Mouse (Mus musculus) fat pad, adult 2 months (tissue): ENCODE measurements around the gene Cnep1r1.

Source experiments
- DNase-seq: peaks from one replicate; pipeline ENCODE4 v3.0.0-alpha.2; 2011; ENCODE audit warnings: low read depth, low spot score; ENCODE audit errors: extremely low read depth

Cnep1r1 gene

DNA sequence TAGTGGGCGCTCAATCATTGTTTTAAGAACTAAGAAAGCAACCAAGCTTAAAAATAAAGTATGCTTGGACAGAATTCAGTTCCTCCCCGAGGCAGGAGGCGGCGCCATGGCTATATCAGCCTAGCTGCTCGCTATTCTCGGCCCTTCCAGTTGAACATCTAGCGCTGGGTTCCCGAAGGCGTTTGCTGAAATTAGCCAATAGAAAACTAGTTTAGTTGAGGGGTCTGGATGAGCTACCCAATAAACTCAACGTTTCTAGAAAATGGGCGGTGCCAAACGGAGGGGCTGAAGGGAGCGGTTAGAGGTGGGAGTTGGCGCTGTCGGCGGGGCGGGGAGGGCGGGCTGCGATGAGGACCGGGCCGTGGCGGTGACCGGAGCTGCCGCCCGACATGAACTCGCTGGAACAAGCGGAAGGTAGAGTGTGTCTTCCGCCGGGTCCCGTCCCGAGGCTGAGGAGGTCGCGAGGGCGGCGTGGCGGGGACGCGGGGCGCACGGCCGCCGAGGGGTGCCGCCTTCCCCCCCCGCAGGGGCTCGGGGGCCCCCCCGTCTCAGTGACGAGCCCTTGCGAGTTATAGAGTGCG is at the start of gene Cnep1r1:
TSS of gene Cnep1r1 (plus strand) at position 314 of the 581 bp plus-strand sequence.
- DNase-seq = peak; percentile 76

- DNase-seq = no peak
These were observed 36.4 kb upstream of the Cnep1r1 start for GRCm38 (mm10) chr8:88082183-88082582.

GRCm38 (mm10) chr8:88088006-88088405 is 30.6 kb upstream of the Cnep1r1 start:
- DNase-seq = no peak

GRCm38 (mm10) chr8:88091661-88092060 is 26.9 kb upstream of the Cnep1r1 start:
- no peak for DNase-seq

DNA sequence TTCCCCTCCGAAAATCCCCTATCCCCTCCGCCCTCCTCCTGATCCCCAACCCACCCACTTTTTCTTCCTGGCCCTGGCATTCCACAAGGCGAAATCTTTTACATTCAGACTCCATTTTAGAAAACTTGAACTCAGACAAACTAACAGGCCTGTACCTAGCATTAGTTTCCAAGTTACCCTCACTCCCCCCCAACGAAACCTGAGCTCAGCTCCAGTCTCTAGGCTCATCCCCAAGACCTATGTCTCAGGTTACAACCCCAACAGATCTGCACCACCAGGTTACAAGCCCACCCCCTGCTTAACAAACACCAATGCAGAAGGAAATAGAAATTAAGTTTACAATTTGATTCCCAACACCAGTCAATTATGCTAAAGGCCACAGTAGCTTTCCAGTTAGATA is 25.2 kb upstream of the Cnep1r1 start:
- DNase-seq = no peak

DNA sequence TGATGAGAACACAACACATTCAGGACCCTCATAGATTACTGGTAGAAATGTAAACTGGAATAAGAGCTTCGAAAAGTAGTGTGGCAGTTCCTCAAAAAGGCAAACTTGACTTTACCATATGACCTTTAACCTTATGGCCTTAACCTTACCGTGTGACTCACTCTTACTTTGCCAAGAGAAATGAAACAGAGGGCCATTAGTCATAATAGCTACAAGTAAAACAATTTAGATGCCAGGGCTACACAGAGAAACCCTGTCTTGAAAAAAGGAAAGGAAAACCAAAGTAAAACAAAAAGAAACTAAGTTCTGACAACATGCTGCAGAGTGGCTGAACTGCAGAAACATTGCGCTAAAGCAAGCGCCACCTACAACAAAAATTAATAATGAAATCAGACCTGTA is 19.7 kb upstream of the Cnep1r1 start:
- DNase-seq = no peak

GRCm38 (mm10) chr8:88099526-88099925 is 19.0 kb upstream of the Cnep1r1 start:
- no peak for DNase-seq

DNA sequence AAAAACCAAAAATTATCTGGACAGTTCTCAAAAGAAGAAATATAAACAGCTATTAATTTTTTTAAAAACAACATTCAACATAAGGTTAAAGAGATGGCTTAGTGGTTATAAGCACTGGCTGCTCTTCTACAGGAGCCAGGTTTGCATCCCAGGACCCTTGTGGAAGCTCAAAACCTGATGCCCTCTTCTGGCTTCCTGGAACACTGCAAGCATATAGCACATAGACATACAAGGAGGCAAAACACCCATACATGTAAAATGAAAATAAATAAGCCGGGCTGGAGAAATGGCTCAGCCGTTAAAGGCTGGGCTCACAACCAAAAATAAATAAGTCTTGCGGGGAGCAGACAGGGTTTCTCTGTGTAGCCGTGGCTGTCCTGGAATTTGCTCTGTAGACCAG is 9.3 kb upstream of the Cnep1r1 start:
- no peak for DNase-seq

DNA sequence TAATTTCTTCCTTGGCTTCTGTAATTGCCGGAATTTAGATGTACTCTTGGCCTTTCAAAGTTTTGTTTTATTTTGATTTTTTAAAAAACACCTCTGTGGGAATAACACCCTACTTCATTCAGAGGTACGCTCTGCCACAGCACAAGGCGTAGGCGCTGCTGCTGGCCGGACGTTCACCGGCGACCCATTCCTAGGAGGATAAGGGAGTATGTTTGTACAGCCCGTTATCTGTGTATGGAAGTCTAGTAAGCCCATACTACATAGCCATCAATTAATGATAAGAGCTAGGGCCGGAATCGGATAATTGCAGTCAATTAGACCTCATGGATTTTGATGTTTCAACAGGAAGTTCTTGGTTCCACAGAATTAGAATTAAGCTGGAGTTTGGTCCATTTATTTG is 507 bp downstream of the Cnep1r1 start:
- no peak for DNase-seq

GRCm38 (mm10) chr8:88124850-88125249 is 6.3 kb downstream of the Cnep1r1 start:
- no peak for DNase-seq

DNA sequence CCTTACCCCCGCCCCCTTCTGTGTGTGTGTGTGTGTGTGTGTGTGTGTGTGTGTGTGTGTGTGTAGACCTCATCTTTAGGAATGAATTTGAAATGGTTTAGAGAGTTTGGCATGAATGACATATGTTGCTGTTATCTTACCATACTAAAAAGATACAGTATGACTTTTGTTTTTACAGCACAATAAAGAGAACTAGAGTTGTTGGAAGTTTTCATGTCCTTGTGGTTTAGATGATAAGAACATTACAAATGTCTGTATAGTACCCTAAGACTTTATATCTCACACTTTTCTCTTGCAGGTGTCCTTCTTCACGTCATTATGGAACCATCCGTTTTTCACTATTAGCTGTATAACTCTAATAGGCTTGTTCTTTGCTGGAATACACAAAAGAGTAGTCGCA is 10.8 kb downstream of the Cnep1r1 start:
- DNase-seq = no peak

DNA sequence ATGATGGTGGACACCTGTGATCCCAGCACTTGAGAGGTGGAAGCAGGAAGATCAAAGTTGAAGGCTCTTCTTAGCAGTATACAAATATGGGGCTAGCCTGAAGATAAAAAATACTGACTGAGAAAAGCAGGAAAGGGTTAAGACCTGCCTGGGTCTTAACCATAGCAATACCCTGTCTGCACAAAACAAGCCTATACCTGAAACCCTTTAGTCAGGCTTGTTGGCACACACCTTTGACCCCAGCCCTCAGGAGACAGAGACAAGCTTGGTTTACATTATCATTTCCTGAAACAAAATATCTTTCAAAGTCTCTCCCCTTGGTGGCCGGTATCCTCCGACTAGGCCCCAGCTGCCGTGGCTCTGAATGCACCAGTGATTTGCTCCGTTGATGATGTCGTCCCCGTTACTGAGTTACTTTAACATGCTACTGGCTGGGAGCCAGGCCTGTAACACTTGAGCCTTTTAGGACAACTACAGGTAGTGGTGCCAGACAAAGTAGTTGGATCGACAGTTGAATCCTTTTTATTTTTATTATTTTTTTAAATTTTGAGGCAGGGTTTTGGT is 12.3 kb downstream of the Cnep1r1 start:
- no peak for DNase-seq

DNA sequence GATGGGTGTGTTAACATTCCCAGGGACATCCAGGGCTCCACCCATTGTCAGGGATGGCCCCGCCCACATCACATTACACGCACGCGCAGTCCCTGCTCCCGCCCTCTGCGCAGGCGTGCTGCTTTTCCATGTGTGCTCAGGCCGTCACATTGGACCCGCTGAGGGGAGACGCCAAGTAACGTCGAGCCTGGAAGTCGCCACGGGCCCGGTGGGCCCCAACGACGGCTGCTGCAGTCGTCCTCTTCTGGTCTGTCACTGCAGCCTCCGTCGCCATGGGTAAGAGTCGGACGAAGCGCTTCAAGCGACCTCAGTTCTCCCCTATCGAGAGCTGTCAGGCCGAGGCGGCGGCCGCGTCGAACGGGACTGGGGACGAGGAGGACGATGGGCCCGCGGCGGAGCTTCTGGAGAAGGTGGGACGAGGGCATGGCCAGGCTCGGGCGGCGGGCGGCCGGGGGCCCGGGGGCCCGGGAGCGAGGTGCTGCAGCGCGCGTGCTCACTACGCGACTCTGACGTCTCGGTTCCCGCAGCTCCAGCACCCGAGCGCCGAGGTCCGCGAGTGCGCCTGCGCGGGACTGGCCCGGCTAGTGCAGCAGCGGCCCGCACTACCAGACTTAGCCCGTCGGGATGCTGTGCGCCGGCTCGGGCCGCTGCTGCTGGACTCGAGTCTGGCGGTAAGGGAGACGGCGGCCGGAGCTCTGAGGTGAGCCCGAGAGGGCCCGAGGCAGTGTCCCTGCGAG is 19.3 kb downstream of the Cnep1r1 start, which contains the start of gene Heatr3:
TSS of gene Heatr3 (plus strand) at position 108 of the 737 bp plus-strand sequence.
- no peak for DNase-seq

- DNase-seq = no peak
These were observed 20.7 kb downstream of the Cnep1r1 start for GRCm38 (mm10) chr8:88139256-88139655.

DNA sequence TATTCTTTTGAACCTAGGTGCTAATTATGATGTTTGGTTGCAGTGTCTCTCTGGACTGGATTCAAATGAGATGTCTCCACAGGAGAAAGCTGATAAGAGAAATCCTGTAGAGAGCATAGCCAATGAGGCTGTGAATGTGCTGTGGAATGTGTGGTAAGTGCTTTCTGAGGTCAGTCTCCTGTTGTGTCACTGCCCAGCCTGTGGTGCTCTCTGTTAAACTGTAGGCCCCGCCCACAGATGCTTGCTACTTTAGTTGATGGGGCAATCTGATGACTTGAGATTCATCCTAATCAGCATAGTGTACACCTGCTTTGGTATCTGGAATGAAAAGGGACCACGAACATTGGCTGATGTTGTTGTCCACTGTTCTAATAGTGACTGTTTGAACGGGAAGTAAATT is 23.1 kb downstream of the Cnep1r1 start:
- no peak for DNase-seq

- DNase-seq = no peak
These were observed 25.5 kb downstream of the Cnep1r1 start for GRCm38 (mm10) chr8:88144041-88144440.

DNA sequence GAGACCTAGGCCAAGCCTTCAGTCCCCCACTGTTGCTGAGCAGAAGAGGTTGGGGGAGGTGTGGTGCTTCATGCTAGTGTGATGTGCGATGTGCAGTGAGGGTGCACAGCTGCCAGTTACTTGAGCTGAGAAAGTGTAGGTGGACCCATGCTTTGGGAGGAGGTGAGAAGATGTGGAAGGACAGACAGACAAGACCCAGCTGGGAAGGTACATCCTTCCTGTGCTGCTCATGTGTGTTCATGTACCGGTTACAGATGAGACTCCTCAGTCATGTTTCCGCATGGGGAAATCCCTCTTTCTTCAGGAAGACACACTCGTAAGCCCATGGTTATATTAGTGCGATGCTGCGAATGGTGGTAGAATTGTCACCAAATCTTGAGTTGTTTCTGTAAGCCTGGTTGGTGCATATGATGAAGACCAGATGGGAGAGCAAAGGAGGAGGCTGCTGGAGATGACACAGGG is 32.4 kb downstream of the Cnep1r1 start:
- DNase-seq = no peak

- peak; percentile 18 for DNase-seq
These were observed 41.8 kb downstream of the Cnep1r1 start for GRCm38 (mm10) chr8:88160237-88160995.

DNA sequence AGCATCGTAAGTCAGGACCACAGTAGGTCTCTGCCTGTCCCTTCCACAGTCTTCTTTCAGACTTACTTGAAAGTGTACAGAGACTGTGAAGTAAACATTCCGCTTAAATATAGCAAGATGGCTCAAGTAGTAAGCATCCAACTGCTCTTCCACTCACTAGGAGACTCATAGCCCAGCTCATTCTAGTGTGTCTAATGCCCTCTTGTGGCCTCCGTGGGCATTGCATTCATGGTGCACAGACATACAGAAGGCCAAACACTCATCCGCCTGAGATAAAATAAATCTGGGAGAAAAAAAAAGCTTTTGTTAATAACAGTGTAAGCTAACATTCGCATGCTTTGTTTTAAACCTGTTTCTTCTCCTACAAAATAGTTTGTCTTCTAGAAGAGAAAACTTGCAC is 42.9 kb downstream of the Cnep1r1 start:
- no peak for DNase-seq

DNA sequence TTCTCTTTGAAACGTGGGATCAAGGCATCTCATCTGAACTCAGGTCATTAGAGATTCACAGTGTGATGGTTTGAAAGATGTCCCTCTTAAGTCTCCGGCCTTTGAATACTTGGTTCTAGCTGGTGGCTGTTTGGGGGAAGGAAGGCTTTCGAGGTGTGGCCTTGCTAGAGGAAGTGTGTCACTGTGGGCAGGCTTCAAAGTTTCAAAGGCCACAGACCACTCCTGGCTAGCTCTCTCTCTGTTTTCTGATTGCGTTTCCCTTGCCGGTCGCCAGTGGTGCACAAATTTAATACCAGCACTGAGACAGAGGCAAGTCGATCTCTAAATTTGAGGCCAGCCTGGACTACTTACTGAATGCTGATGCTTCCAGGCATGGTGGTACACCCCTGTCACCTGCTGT is 56.7 kb downstream of the Cnep1r1 start:
- DNase-seq = no peak

DNA sequence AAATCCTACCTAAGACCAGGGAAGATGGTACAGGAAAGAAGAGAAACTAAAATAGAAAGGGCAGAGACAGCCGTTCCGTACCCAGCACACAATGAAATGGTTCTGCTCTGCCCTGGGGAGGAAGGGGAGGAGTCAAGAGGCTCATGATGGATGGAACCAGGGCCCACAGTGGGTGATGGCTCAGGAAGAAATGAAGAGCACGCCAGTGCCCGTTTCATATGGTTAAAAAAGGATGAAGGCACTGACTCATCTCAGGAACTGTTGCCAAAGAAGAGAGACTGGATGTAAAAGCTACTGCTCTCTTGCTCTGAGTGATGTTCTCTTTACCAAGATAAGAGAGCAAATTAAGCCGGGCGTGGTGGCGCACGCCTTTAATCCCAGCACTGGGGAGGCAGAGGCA is 58.7 kb downstream of the Cnep1r1 start:
- no peak for DNase-seq

GRCm38 (mm10) chr8:88183121-88183520 is 64.6 kb downstream of the Cnep1r1 start:
- no peak for DNase-seq
